Mouse (Mus musculus) liver, adult 2 months (tissue): ENCODE measurements around the gene Pin1rt1.

Experiments
- CTCF ChIP-seq: fragments of 200-500 bp; IDR thresholded peaks from 2 replicates; pipeline ENCODE4 v1.5.1; 2011; ENCODE audit warnings: low read depth, low read length, control low read depth
- POLR2A ChIP-seq: fragments of 200-500 bp; IDR thresholded peaks from 2 replicates; pipeline ENCODE4 v1.6.1; 2011; ENCODE audit warnings: low read length, control low read depth; ENCODE audit not compliant: insufficient read depth; ENCODE audit errors: extremely low read depth

DNA sequence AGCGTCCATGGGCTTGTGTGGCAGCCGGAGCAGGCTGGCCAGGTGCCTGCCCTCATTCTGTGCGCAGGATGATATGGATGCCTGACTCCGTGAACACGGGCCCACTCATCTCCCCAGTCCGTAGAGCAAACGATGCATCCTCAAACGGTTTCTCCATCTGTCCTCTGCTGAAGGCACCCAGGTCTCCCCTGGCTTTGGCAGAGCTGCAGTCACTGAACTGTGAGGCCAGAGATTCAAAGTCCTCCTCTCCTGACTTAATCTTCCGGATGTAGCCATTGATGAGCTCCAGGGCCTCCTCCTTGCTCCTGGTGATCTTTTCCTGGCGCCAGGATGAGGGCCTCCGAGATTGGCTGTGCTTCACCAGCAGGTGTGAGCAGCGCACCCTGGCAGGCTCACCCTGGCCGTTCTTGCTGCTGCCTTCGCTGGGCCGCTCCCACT is 1.9 kb downstream of the Pin1rt1 start:
- TF ChIP-seq POLR2A (no peak), CTCF (no peak)
